Mouse (Mus musculus) thymus, postnatal 0 days (tissue): ENCODE results near the gene BC004004. TPM values are rescaled to one million over a fixed set of nuclear protein-coding genes. Genes with fewer than 3 reads are reported as not detected.
A peak's percentile ranks its signal among the peaks of the same experiment; 100 is the strongest.
"Not testable (repeated sequence)": the region's sequence is repeated elsewhere in the genome, so short reads cannot be mapped to it uniquely, and the experiment has no call there.

Experiments
- DNase-seq: peaks from one replicate; pipeline ENCODE4 v3.0.0-alpha.2; 2015; ENCODE audit warnings: low spot score
- polyA plus RNA-seq: library from polyadenylated mRNA; unstranded; fragments of >200 nt; fragmentation: Nextera tagmentation; extraction: Ambion mirVana; gene quantifications from 2 replicates; pipeline ENCODE4 v1.2.1, GENCODE M21; 2015

The BC004004 gene
- polyA plus RNA-seq, 1 experiment from 2014 or later, result 92.2 TPM

DNA sequence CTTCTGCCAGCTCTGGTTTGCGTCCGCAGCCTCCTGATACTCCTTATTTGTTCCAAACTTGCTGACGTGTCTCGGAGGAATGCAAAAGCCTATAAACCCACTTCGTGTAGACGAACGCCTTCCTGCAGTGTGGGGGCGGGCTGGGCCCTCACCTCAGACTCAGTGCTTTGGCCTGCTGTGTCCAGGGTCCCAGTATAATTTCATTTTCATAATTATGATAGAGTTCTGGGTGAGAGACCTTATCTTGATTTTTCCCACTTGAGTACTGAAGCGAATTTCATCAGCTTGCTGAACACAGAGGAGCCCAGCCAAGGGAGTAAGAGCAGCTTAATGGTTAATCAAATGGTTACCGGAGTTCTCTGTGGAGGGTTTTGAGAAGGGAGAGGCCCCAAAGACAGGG lies 28.7 kb downstream of the BC004004 start:
- DNase-seq, result no peak

GRCm38 (mm10) chr17:29297813-29298212 lies 29.2 kb downstream of the BC004004 start:
- peak; percentile 77 for DNase-seq

DNA sequence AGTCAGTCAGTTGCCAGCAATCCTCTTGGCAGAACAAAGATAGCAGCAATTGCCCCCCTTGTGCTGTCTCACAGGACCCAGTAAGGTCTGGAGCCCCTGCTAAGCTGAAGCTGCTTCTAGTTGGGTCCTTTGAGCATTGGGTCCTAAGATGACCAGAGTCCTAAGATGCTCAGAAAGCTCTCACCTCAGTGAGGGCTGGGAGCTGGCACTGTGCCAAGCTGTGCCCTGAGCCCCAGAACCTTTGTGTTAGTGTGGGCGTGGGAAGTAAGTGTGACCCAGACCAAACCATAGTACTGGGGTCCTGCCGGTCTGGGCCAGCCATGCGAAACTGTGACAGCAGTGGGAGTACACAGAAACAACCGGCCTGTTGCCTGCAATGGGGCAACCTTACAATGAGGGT lies 30.7 kb downstream of the BC004004 start:
- no peak for DNase-seq

DNA sequence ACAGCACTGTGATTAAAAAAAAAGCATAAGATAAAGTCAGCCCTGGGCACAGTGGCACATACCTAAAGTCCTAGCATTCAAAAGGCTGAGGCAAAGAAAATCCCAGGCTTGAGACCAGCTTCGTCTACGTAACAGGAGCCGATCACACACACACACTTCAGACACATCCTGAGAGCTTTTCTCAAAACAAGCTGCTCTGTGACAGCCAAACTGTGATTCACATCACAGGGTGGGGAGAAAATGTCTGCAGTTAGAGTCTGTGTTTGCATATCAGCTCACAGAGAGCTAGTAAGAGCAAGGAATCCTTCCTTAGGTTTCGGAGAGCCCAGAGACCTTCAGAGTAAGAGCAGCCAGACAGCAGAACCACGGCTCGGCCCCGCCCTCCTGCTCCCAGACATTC lies 32.3 kb downstream of the BC004004 start:
- no peak for DNase-seq

GRCm38 (mm10) chr17:29301421-29301820 lies 32.8 kb downstream of the BC004004 start:
- no peak for DNase-seq

GRCm38 (mm10) chr17:29302149-29302548 lies 33.6 kb downstream of the BC004004 start:
- no peak for DNase-seq

GRCm38 (mm10) chr17:29303087-29303486 lies 34.5 kb downstream of the BC004004 start:
- peak; percentile 66 for DNase-seq

DNA sequence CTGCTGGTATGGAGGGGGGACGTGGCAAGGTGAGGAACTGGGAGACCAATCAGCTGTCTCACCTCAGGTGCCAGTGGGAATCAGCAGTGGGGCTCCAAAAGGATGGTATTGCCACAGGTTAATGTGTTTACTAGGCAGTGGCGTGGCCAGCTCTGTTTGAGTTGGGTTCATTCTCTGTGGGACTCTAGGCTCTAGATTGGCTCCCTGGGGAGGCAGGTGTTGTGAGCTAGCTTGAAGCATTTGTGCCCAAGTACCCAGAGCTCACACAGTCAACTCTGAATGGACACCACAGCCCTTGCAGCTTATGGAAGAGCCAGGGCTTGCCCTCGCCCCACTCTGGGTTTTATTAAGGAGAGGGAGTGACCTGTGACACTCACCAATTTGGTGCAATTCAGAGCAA lies 35.3 kb downstream of the BC004004 start:
- DNase-seq, result peak; percentile 11

DNA sequence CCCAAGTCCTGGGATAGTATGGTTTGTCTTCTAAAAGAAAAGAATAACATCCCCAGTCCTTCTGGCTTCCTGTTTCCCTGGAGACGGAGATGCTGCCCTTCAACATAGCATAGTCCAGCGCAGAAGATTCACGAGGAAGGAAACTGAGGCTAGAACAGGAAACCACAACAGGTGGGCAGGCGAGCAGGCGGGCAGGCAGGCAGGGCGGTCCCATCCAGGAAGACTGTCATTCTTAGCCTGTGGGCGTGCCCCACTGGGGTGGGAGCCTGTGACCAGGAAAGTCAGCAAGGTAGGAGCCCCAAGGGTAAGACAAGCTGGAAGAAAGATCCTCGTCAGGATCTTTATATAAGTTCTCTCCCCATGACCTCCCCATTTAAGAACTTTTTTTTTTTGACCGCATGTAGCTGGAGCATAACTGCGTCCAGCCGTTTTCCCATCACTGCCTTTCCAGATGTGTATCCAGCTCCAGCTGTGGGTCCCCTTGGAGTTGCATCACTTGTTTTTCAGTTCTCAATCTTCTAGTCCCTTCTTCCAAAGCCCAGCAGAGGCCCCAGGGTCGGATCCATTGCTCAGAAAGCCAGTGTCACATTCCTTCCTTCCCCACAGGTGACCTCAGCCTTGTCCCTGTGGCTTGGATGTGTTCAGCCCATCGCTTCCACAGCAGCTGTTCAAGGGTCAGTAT lies 35.9 kb downstream of the BC004004 start:
- peak; percentile 45 for DNase-seq

- DNase-seq, result no peak
Observed at GRCm38 (mm10) chr17:29305058-29305806, 36.6 kb downstream of the BC004004 start.

- peak; percentile 18 for DNase-seq
Observed at GRCm38 (mm10) chr17:29305871-29306270, 37.3 kb downstream of the BC004004 start.

GRCm38 (mm10) chr17:29310056-29310623 lies 41.6 kb downstream of the BC004004 start:
- DNase-seq, result no peak

DNA sequence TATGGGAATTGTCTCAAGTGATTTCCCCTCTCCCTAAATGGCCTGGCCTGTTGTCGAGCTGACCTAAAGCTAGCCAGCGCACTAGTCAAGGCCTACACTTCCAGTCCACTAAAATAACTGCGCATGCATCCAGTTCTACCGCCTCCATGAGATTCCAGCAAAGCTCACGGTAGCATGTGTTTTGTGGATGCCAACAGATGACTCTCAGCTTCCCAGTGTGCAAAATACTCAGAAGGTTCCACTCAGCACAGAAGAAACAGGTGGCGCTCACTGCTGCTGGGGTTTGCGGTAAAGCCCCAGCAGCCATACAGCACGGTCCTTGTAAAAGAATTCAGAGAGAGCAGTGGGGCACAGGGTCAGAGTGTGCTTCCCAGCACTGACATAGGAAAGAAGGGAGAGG lies 43.0 kb downstream of the BC004004 start:
- no peak for DNase-seq

DNA sequence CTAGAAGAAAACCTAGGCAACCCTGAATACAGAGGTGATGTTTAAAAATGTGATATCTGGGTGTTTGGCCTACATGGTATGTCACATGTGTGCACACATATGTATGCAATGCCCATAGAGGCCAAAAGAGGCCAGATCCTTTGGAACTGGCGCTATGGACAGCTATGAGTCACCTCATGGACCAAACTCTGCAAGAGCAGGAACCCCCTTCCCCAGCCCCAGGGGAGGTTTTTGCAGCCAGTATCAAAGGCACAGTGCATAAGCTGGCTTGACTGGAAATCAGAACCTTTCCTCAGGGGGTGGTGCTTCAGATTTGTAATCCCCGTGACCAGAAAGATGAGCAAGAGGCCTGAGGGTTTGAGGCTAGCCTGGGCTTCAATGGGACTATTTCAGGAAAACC lies 43.5 kb downstream of the BC004004 start:
- no peak for DNase-seq

- DNase-seq, result peak; percentile 11
Observed at GRCm38 (mm10) chr17:29313300-29313699, 44.7 kb downstream of the BC004004 start.

DNA sequence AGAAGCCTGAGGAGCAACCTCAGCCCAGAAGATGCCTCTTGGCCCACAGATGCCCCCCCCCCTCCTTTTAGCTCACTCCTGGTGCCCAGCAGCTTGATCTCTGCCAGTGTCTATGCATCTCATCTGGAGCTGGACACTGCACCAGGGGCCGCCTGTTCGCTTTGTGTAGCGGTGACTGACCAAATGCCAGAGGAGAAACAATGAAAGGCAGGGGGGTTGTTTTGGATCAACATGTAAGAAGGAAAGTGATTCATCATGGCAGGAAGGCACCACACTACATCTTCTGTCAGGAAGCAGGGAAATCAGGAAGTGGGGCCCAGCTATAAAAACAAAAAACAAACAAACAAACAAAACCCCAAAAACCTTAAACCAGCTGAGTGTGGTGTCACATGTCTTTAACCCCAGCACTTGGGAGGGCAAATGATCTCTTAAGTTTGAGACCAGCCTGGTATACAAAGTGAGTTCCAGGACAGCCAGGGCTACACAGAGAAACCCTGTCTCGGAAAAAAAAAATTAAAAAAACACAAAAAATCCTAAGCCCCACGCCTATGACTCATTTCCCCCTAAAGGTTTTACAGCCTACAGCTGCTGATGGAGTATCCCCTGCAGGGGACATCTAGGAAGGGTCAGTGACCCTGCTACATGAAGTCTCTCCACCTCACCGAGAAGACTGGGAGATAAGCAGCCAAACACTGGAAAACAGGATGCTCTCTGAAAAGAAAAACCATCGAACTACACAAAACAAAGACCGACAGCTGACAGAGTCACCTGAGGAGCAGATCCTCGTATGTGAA lies 47.3 kb downstream of the BC004004 start:
- DNase-seq, result no peak

DNA sequence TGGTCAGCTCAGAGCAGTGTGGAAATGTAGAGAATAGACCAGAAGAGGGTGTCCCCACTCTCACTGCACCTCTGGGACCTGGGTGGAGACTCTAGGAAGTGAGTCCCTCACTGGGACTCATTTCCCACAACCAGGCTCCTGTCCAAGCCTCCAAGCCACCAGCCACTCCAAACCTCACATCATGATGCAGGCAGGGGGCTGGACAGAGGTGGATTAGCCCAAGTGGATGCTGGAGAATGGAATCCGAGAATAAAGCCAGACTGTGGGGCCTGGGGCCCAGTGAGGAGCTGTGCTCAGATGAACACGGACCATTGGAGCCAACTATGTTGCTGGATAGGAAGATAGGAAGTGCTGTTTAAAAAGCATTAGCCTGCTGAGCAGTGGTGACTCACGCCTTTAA lies 48.3 kb downstream of the BC004004 start:
- DNase-seq, result no peak

DNA sequence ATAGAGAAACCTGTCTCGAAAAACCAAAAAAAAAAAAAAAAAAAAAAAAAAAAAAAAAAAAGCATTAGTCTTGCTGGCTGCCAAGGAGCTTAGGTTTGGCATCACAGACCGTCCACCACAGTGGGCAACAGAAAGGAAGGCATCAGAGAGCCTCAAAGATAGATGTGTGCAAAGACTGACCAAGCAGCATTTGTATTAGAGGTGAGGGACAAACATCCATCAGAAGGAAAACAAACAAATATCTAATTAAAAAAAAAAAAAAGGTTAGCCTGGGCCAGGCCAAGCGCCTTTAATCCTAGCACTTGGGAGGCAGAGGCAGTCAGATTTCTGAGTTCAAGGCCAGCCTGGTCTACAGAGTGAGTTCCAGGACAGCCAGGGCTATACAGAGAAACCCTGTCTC lies 48.8 kb downstream of the BC004004 start, which contains the start of gene Pi16:
Gene Pi16, plus strand, starts transcription at position 301 of the 400 bp plus-strand sequence.
- not testable (repeated sequence) for DNase-seq

DNA sequence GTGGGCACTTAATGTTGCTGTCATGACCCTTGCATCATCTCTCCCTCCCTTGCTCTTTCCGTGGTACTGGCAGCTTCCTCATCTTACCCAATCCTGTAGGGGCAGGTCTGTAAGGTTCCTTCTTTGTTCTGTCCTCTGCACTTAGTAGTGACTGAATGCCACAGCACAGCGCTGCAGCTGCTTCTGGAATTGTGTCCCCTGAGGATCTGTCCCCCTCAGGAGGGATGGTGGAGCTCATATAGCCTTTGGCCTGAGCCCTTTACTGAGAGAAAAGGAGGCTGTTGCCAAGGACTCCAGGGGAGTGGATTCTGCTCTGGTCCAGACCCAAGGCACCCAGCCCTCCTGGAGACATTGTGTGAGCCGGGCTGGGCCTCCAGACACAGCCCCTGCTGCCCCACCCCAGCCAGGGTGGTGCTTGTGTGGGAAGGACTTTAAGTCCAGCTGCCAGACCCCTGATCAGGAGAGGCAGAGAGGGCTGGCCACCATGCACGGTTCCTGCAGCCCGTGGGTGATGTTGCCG lies 50.2 kb downstream of the BC004004 start:
- DNase-seq, result no peak

GRCm38 (mm10) chr17:29319476-29319875 lies 50.9 kb downstream of the BC004004 start:
- no peak for DNase-seq

- DNase-seq, result no peak
Observed at GRCm38 (mm10) chr17:29319881-29320639, 51.5 kb downstream of the BC004004 start.
